Mouse (Mus musculus) heart, embryonic 12.5 days (tissue): ENCODE results near the gene Selenok. TPM values are rescaled to one million over a fixed set of nuclear protein-coding genes. Genes with fewer than 3 reads are reported as not detected.

Experiments used
- ATAC-seq: fragments of 200-750 bp; cut with Nextera tagmentation; 2 replicates; pipeline ENCODE4 v1.8.0; 2017; ENCODE audit warnings: moderate TSS enrichment, moderate library complexity; ENCODE audit not compliant: insufficient number of reproducible peaks, low FRiP score
- H3K27ac ChIP-seq: fragments of 300-500 bp; sonication (generic); 2 replicates; pipeline ENCODE4 v1.5.1; 2016; ENCODE audit warnings: mild to moderate bottlenecking, moderate library complexity; ENCODE audit not compliant: poor library complexity, severe bottlenecking
- H3K27me3 ChIP-seq: fragments of 300-500 bp; sonication (generic); replicated peaks from 2 replicates; pipeline ENCODE4 v1.6.1; 2016; ENCODE audit warnings: mild to moderate bottlenecking, moderate library complexity
- H3K36me3 ChIP-seq: fragments of 300-500 bp; sonication (generic); 2 replicates; pipeline ENCODE4 v1.6.1; 2016; ENCODE audit warnings: mild to moderate bottlenecking, moderate library complexity
- H3K4me1 ChIP-seq: fragments of 300-500 bp; sonication (generic); replicated peaks from 2 replicates; pipeline ENCODE4 v1.6.1; 2016; ENCODE audit warnings: mild to moderate bottlenecking
- H3K4me2 ChIP-seq: fragments of 300-500 bp; sonication (generic); 2 replicates; pipeline ENCODE4 v1.6.1; 2016; ENCODE audit warnings: mild to moderate bottlenecking, moderate library complexity
- H3K4me3 ChIP-seq: fragments of 300-500 bp; sonication (generic); 2 replicates; pipeline ENCODE4 v1.5.1; 2016; ENCODE audit warnings: mild to moderate bottlenecking
- H3K9ac ChIP-seq: fragments of 300-500 bp; sonication (generic); 2 replicates; pipeline ENCODE4 v1.6.1; 2016; ENCODE audit warnings: mild to moderate bottlenecking, moderate library complexity
- H3K9me3 ChIP-seq: fragments of 300-500 bp; sonication (generic); replicated peaks from 2 replicates; pipeline ENCODE4 v1.6.1; 2016; ENCODE audit warnings: mild to moderate bottlenecking, moderate library complexity
- WGBS: fragments of 180-500 bp; shearing (Covaris S2); methylation state at CpG from one replicate; pipeline ENCODE4 v1.1.7; 2016; 5-methylcytosine and 5-hydroxymethylcytosine counted together
- polyA plus RNA-seq: library from polyadenylated mRNA; unstranded; fragments of >200 nt; fragmentation: Nextera tagmentation; extraction: Ambion mirVana; gene quantifications from 2 replicates; pipeline ENCODE4 v1.2.1, GENCODE M21; 2016

The Selenok gene
- polyA plus RNA-seq: 217 and 231 TPM in 2 replicates

- WGBS: under 1% methylated on average over 49 of the region's 49 CpGs
- H3K9ac ChIP-seq: peak within 1 kb of the TSS; percentile 86
- ATAC-seq: peak; percentile 100
Observed at GRCm38 (mm10) chr14:29968075-29968821, at the start of gene Selenok. TSS of gene Selenok (plus strand) at chr14:29968308.

GRCm38 (mm10) chr14:29928966-29929365 lies 39.1 kb upstream of the Selenok start:
- Histone ChIP-seq H3K36me3 (no peaks in the 10 kb centered on the region), H3K9me3 (no peaks in the 10 kb centered on the region), H3K27ac (no peak overlapping the region), H3K27me3 (peaks cover under 1% of the 10 kb centered on the region; the same call in 1 of the 2 replicates), H3K4me2 (no peak overlapping the region), H3K4me1 (no peaks in the 10 kb centered on the region), H3K4me3 (no peak overlapping the region), H3K9ac (no peak overlapping the region)
- WGBS: 66% methylated on average over 4 of the region's 4 CpGs
- no peak for ATAC-seq

More at GRCm38 (mm10) chr14:29968075-29968821, at the start of gene Selenok:
- H3K4me2 ChIP-seq: peak within 1 kb of the TSS; percentile 83
- H3K36me3 ChIP-seq: peaks cover 35% of the 10 kb centered on the region
- no peaks in the 10 kb centered on the region for H3K9me3 ChIP-seq
- peak within 1 kb of the TSS; percentile 85 for H3K27ac ChIP-seq
- H3K4me3 ChIP-seq: peak within 1 kb of the TSS; percentile 92
- H3K27me3 ChIP-seq: no peaks in the 10 kb centered on the region
- peaks cover 17% of the 10 kb centered on the region for H3K4me1 ChIP-seq

GRCm38 (mm10) chr14:29935516-29935915 lies 32.6 kb upstream of the Selenok start:
- H3K36me3 ChIP-seq: no peaks in the 10 kb centered on the region
- H3K9ac ChIP-seq: no peak overlapping the region
- no peaks in the 10 kb centered on the region for H3K9me3 ChIP-seq
- H3K4me3 ChIP-seq: no peak overlapping the region
- no peak overlapping the region for H3K27ac ChIP-seq
- WGBS: 63% methylated on average over 5 of the region's 5 CpGs
- H3K4me1 ChIP-seq: peaks cover 6% of the 10 kb centered on the region
- H3K4me2 ChIP-seq: no peak overlapping the region
- H3K27me3 ChIP-seq: peaks cover 15% of the 10 kb centered on the region
- no peak for ATAC-seq

- WGBS: 84% methylated on average over 15 of the region's 15 CpGs
- no peak for ATAC-seq
- Histone ChIP-seq H3K4me1 (peaks cover 8% of the 10 kb centered on the region), H3K27me3 (peaks cover 15% of the 10 kb centered on the region), H3K27ac (no peak overlapping the region), H3K36me3 (no peaks in the 10 kb centered on the region), H3K9ac (no peak overlapping the region), H3K9me3 (no peaks in the 10 kb centered on the region), H3K4me2 (no peak overlapping the region), H3K4me3 (no peak overlapping the region)
Observed at GRCm38 (mm10) chr14:29937466-29937865, 30.6 kb upstream of the Selenok start.

- 29% methylated on average over 20 of the region's 20 CpGs for WGBS
- H3K9ac ChIP-seq: no peak overlapping the region
- no peaks in the 10 kb centered on the region for H3K36me3 ChIP-seq
- H3K4me3 ChIP-seq: no peak overlapping the region
- no peak overlapping the region for H3K27ac ChIP-seq
- H3K4me1 ChIP-seq: peaks cover 8% of the 10 kb centered on the region
- peak overlapping the region; percentile 45 for H3K4me2 ChIP-seq
- ATAC-seq: no peak
- H3K27me3 ChIP-seq: peaks cover 16% of the 10 kb centered on the region
- no peaks in the 10 kb centered on the region for H3K9me3 ChIP-seq
Observed at GRCm38 (mm10) chr14:29939600-29940312, 28.4 kb upstream of the Selenok start.

- H3K4me2 ChIP-seq: peak overlapping the region; percentile 45
- no peak for ATAC-seq
- WGBS: 7% methylated on average over 10 of the region's 10 CpGs
Observed at GRCm38 (mm10) chr14:29940313-29940812, 27.7 kb upstream of the Selenok start.

GRCm38 (mm10) chr14:29940877-29941276 lies 27.2 kb upstream of the Selenok start:
- peaks cover 15% of the 10 kb centered on the region for H3K27me3 ChIP-seq
- H3K27ac ChIP-seq: no peak overlapping the region
- H3K36me3 ChIP-seq: no peaks in the 10 kb centered on the region
- ATAC-seq: no peak
- H3K4me1 ChIP-seq: peaks cover 8% of the 10 kb centered on the region
- H3K4me2 ChIP-seq: no peak overlapping the region
- no peak overlapping the region for H3K4me3 ChIP-seq
- no peak overlapping the region for H3K9ac ChIP-seq
- WGBS: 20% methylated on average over 2 of the region's 2 CpGs
- no peaks in the 10 kb centered on the region for H3K9me3 ChIP-seq

More at GRCm38 (mm10) chr14:29940313-29940812, 27.7 kb upstream of the Selenok start:
- H3K27me3 ChIP-seq: peaks cover 16% of the 10 kb centered on the region
- peaks cover 8% of the 10 kb centered on the region for H3K4me1 ChIP-seq
- no peak overlapping the region for H3K4me3 ChIP-seq
- H3K9me3 ChIP-seq: no peaks in the 10 kb centered on the region
- no peak overlapping the region for H3K27ac ChIP-seq
- H3K9ac ChIP-seq: no peak overlapping the region
- no peaks in the 10 kb centered on the region for H3K36me3 ChIP-seq

- Histone ChIP-seq H3K27me3 (peaks cover 4% of the 10 kb centered on the region), H3K4me1 (no peaks in the 10 kb centered on the region), H3K36me3 (no peaks in the 10 kb centered on the region), H3K9ac (no peak overlapping the region), H3K4me3 (no peak overlapping the region), H3K27ac (no peak overlapping the region), H3K4me2 (no peak overlapping the region), H3K9me3 (peaks cover 8% of the 10 kb centered on the region; the same call in 1 of the 2 replicates)
- WGBS: 57% methylated on average over 5 of the region's 5 CpGs
- no peak for ATAC-seq
Observed at GRCm38 (mm10) chr14:29946761-29947309, 21.3 kb upstream of the Selenok start.

- ATAC-seq: no peak
- no peaks in the 10 kb centered on the region for H3K36me3 ChIP-seq
- H3K4me1 ChIP-seq: no peaks in the 10 kb centered on the region
- H3K27ac ChIP-seq: no peak overlapping the region
- peaks cover 8% of the 10 kb centered on the region; the same call in 1 of the 2 replicates for H3K9me3 ChIP-seq
- H3K27me3 ChIP-seq: no peaks in the 10 kb centered on the region
- no peak overlapping the region for H3K9ac ChIP-seq
- H3K4me3 ChIP-seq: no peak overlapping the region
- no peak overlapping the region for H3K4me2 ChIP-seq
- WGBS: 66% methylated on average over 4 of the region's 4 CpGs
Observed at GRCm38 (mm10) chr14:29950805-29951204, 17.3 kb upstream of the Selenok start.

GRCm38 (mm10) chr14:29957393-29957792 lies 10.7 kb upstream of the Selenok start:
- H3K4me2 ChIP-seq: no peak overlapping the region
- H3K27me3 ChIP-seq: no peaks in the 10 kb centered on the region
- H3K36me3 ChIP-seq: no peaks in the 10 kb centered on the region
- no peak overlapping the region for H3K9ac ChIP-seq
- H3K4me1 ChIP-seq: no peaks in the 10 kb centered on the region
- no peak overlapping the region for H3K4me3 ChIP-seq
- H3K27ac ChIP-seq: no peak overlapping the region
- ATAC-seq: no peak
- 0 out of 2 replicates have a peak, but pooled peaks cover under 1% of the 10 kb centered on the region for H3K9me3 ChIP-seq

- ATAC-seq: no peak
- no peaks in the 10 kb centered on the region for H3K27me3 ChIP-seq
- peaks cover 17% of the 10 kb centered on the region for H3K4me1 ChIP-seq
Observed at GRCm38 (mm10) chr14:29967611-29968010, 497 bp upstream of the Selenok start.

More at GRCm38 (mm10) chr14:29967611-29968010, 497 bp upstream of the Selenok start:
- Histone ChIP-seq H3K27ac (no peak overlapping the region), H3K9ac (peak overlapping the region; percentile 40; the same call in 1 of the 2 replicates), H3K4me2 (peak overlapping the region; percentile 71), H3K4me3 (peak overlapping the region; percentile 92), H3K9me3 (0 out of 2 replicates have a peak, but pooled peaks cover 3% of the 10 kb centered on the region), H3K36me3 (peaks cover 28% of the 10 kb centered on the region)
- 57% methylated on average over 7 of the region's 7 CpGs for WGBS
